Mouse (Mus musculus) NIH3T3 (cell line): ENCODE results near the gene Polr2b.

Experiments
- DNase-seq: peaks from one replicate; pipeline ENCODE4 v3.0.0-alpha.2; 2012; ENCODE audit warnings: low read depth

Gene Polr2b

GRCm38 (mm10) chr5:77309924-77310772, at the start of gene Polr2b, which contains the start of gene Noa1:
TSS of gene Polr2b (plus strand) at chr5:77310147.
TSS of gene Noa1 (minus strand) at chr5:77310084.
- peak; percentile 99 for DNase-seq

GRCm38 (mm10) chr5:77261137-77261536, 48.8 kb upstream of the Polr2b start:
- DNase-seq = no peak

DNA sequence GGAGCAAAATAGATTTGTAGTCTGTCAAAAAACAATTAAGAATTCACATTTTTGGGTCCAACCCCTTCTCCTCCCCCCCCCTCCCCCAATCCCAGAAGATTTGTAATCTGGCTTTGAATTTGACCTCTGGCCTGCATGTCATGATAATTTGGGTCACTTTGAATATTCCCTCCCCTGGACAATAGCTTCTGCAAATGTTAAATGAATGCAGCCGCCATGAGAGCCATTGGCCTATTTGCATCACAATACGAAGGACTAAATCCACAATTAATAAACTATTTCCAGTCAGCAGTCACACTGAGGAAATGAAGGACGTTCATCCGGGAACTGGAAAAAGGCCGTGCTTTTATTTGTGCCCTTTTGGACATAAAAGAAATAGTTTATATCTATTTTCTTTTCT, 47.8 kb upstream of the Polr2b start:
- no peak for DNase-seq

DNA sequence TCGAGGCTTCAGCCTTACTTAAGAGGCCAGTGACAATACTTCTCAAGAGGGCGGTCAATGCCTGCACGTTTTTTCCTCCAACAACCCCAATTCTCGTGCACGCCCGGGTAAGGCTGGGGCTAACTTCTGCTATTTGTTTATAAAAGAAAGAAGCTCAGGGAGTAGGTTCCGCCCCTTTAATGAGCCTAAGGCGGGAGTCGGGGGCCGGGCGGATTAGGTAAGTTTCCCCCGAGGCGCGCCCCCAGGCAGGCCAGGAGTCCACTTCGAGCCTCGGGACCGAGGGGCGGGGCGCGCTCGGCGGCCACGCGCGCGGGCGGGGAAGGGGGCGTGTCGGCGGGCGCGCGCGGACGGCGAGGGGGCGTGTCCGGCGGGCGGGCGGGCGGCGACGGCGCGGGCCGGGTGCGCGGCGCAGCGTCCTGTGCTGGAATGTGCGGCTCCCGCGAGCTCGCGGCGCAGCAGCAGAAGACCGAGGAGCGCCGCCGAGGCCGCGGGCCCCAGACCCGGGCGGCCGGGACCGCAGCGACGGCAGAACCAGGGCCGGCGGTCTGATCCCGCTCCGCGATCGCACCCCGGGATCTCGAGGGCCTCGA, 44.8 kb upstream of the Polr2b start, which contains the start of gene Rest:
TSS of gene Rest (plus strand) at position 411 of the 590 bp plus-strand sequence.
- peak; percentile 92 for DNase-seq

- peak; percentile 85 for DNase-seq
Measured at GRCm38 (mm10) chr5:77265671-77266065, 44.3 kb upstream of the Polr2b start.

DNA sequence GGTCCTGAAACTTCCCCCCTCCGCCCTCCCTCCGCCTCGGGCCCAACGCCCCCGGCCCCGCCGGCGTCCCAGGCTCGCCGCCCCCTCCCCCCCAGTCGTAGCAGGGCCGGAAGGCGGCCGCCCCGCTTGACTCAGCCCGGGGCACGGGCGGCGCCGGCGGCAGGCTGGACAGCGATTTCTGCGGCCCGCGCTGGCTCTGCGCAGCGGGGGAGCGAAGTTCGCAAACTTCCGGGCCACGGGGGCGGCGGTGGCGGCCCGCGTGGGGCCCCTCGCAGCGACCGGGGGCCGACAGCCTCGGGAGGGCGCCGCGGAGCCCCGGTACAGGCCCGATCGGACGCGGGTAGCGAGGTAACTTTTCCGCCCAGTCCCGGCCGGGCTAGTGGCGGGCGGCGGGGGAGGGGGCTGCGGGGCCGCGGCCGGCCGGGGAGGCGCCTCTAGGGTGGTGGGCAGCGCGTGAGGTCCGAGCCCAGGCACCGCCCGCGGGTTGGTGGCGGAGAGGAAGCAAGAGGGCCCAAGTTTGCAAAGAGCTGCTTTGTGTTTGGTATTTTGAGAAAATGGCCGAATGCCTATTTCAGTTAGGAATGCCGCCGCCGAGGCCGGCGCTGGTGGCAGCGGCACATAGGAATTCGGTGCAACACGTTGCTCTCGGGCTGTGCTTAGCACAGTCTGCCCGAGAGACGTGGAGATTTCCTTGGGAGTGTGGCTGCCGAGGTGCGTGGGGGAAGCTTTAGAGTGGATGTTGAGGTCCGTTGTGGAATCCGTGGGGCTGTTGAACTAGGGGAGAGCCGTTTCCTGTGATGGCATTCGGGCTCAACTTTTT, 43.7 kb upstream of the Polr2b start:
- peak; percentile 72 for DNase-seq

DNA sequence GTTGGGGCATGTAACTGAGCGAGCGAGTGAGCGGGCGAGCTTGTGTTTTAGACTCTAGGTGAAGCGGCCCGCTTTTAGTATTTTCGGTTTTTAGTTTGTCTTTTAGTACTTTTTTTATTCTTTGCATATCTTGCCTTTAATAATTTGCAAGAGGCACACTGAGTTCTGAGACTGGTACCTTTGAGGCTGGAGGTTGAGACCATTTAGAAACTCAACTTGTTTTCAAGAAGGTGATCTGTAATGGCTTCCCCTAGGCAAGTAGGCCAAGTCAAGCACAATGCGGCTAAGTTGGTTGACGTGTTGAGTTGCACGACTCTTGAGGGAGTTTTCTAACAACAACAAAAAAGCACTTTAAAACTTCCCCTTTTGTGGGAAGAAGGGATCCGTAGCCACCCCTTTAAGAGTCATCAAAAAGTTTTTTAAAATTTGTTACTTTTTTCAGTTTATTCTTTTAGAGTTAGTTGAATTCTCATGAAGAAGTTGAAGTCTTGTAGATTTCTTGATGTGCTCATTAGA, 43.0 kb upstream of the Polr2b start:
- peak; percentile 66 for DNase-seq

DNA sequence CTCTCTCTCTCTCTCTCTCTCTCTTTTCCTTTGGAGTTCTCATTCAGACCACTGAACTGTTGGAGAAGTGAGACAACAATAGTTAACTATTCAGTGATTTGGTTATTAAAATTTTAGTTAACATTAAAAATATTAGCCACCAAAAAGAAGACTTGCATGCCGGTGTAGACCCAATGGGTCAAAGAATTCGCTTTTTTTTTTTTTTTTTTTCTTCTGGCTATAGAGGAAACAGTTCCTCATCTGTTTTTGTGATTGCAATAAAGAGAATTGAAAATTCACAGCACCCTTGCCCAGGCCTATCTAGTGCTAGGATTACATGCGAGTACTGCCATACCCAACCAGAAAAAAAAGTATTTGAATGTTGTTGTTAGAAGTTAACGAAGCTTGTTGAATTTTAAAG, 42.5 kb upstream of the Polr2b start:
- DNase-seq = no peak

DNA sequence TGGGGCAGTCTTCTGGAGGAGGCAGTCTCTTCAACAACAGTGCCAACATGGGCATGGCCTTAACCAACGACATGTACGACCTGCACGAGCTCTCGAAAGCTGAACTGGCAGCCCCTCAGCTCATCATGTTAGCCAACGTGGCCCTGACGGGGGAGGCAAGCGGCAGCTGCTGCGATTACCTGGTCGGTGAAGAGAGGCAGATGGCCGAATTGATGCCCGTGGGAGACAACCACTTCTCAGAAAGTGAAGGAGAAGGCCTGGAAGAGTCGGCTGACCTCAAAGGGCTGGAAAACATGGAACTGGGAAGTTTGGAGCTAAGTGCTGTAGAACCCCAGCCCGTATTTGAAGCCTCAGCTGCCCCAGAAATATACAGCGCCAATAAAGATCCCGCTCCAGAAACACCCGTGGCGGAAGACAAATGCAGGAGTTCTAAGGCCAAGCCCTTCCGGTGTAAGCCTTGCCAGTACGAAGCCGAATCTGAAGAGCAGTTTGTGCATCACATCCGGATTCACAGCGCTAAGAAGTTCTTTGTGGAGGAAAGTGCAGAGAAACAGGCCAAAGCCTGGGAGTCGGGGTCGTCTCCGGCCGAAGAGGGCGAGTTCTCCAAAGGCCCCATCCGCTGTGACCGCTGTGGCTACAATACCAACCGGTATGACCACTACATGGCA, 41.9 kb upstream of the Polr2b start:
- DNase-seq = no peak

GRCm38 (mm10) chr5:77269399-77269798, 40.5 kb upstream of the Polr2b start:
- DNase-seq = peak; percentile 26

DNA sequence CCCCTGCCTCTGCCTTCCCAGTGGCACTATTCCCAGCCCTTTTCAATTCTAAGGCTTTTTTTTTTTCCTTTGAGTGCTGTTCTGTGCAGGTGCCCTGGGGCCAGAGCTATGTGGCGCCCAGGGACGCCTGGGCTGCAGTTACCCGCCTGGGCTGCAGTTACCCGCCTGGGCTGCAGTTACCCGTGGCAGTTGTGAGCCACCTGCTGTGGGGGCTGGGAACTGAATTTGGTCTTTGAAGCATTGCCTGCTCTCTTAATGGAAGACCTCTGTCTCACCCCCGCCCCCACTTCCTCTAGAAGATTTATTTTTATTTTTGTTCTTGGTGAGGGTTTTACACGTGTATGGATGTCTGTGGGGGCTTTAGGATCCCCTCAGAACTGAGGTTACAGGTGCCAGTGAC, 36.8 kb upstream of the Polr2b start:
- no peak for DNase-seq

- DNase-seq = peak; percentile 43
Measured at GRCm38 (mm10) chr5:77275950-77276349, 34.0 kb upstream of the Polr2b start.

GRCm38 (mm10) chr5:77277204-77277603, 32.7 kb upstream of the Polr2b start:
- no peak for DNase-seq

DNA sequence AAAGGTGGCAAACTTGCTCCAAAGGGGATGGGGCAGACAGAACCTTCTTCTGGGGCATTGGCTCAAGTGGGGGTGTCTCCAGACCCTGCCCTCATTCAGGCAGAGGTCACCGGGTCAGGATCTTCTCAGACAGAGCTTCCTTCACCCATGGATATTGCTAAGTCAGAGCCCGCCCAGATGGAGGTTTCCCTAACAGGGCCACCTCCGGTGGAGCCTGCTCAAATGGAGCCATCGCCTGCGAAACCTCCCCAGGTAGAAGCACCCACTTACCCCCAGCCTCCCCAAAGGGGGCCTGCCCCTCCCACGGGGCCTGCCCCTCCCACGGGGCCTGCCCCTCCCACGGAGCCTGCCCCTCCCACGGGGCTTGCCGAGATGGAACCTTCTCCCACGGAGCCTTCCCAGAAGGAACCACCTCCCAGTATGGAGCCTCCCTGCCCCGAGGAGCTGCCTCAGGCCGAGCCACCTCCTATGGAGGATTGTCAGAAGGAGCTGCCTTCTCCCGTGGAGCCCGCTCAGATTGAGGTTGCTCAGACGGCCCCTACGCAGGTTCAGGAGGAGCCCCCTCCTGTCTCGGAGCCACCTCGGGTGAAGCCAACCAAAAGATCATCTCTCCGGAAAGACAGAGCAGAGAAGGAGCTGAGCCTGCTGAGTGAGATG, 28.3 kb upstream of the Polr2b start:
- DNase-seq = no peak

DNA sequence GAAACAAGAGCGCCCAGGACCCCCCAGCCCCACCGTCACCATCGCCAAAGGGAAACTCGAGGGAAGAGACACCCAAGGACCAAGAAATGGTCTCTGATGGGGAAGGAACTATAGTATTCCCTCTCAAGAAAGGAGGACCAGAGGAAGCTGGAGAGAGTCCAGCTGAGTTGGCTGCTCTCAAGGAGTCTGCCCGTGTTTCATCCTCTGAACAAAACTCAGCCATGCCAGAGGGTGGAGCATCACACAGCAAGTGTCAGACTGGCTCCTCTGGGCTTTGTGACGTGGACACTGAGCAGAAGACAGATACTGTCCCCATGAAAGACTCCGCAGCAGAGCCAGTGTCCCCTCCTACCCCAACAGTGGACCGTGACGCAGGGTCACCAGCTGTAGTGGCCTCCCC, 27.7 kb upstream of the Polr2b start:
- no peak for DNase-seq

GRCm38 (mm10) chr5:77285685-77286084, 24.3 kb upstream of the Polr2b start:
- no peak for DNase-seq

DNA sequence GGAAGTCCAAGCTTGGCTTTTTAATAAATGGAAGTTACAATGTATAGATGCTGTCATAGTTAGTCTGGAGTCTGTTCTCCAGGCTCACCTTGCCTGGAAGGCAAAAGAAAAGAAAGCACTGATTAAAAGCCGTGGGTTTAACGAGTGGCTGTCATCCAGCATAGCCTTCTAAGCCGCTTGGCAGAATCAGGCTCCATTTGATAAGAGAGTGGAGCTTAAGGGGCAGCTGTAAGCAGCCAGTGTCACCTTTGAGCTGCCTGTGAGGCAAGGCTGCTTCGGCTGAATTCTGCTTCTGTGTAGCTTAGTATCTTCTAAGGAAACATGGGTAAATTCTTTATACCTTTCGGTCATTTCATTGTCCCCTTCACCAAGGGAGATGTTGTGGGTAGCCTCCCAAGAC, 23.0 kb upstream of the Polr2b start:
- DNase-seq = no peak

GRCm38 (mm10) chr5:77287901-77288300, 22.0 kb upstream of the Polr2b start:
- peak; percentile 51 for DNase-seq

GRCm38 (mm10) chr5:77289686-77290085, 20.3 kb upstream of the Polr2b start:
- no peak for DNase-seq

GRCm38 (mm10) chr5:77290606-77291005, 19.3 kb upstream of the Polr2b start:
- no peak for DNase-seq

- no peak for DNase-seq
Measured at GRCm38 (mm10) chr5:77292803-77293522, 17.0 kb upstream of the Polr2b start.
